Comparison of ENCODE assay signal across 18 mouse cellular contexts in genomic region chr12:105092730-105093440, GRCm38 (mm10). TPM values are rescaled to one million over a fixed set of nuclear protein-coding genes. Genes with fewer than 3 reads are reported as not detected.
DNase-seq lines count a peak whose midpoint lies in the region; ATAC-seq and TF ChIP-seq lines count a peak whose summit lies in the region.
"Had no signal": no experiment of that assay in that cellular context is flagged by ENCODE, and none has a peak within 500 bp of the region (broad histone marks: within the 10 kb centered on the region; RNA-seq: fewer than 3 reads in every experiment).

No protein-coding gene starts in this region.

- TF ChIP-seq EP300 in heart, adult 2 months (IDR thresholded peaks at IDR 0.05; ENCODE audit: insufficient read depth, low read depth, low read length) = no peak

- no peak for DNase-seq in embryonic facial prominence, embryonic 10.5 days (ENCODE audit: low spot score)
- peak; percentile 82 for DNase-seq in brain, adult 2 months (ENCODE audit: low read depth, low spot score)
- DNase-seq in forebrain, postnatal 0 days = peak; percentile 47
- DNase-seq in heart, adult 2 months = no peak
- no peak for DNase-seq in kidney, postnatal 10 days
- DNase-seq: adrenal gland, adult 2 months; B cell, adult 2 months; cerebellum, adult 11 months; thymus, postnatal 14 days had no signal

- H3K4me3 ChIP-seq in embryonic facial prominence, embryonic 12.5 days = no peak overlapping the region
- no peak overlapping the region for H3K4me3 ChIP-seq in embryonic facial prominence, embryonic 10.5 days
- H3K4me3 ChIP-seq in forebrain, postnatal 0 days (ENCODE audit: low read depth, low read length) = no peak overlapping the region
- no peak overlapping the region for H3K4me3 ChIP-seq in midbrain, embryonic 13.5 days (replicated peaks)
- H3K4me3 ChIP-seq in heart, adult 2 months = no peak overlapping the region
- H3K4me3 ChIP-seq: kidney, embryonic 15.5 days had no signal

- no peak overlapping the region for H3K9ac ChIP-seq in embryonic facial prominence, embryonic 12.5 days
- no peak overlapping the region for H3K9ac ChIP-seq in forebrain, postnatal 0 days
- no peak overlapping the region for H3K9ac ChIP-seq in midbrain, embryonic 13.5 days (replicated peaks)
- H3K9ac ChIP-seq in heart, adult 2 months (ENCODE audit: low read depth, low read length) = no peak overlapping the region
- H3K9ac ChIP-seq: kidney, embryonic 15.5 days had no signal

- TF ChIP-seq CTCF in forebrain, postnatal 0 days (IDR thresholded peaks at IDR 0.05; ENCODE audit: low read depth) = no peak
- TF ChIP-seq CTCF in heart, adult 2 months (IDR thresholded peaks at IDR 0.05) = no peak

- H3K36me3 ChIP-seq in embryonic facial prominence, embryonic 12.5 days = no peaks in the 10 kb centered on the region
- H3K36me3 ChIP-seq in embryonic facial prominence, embryonic 10.5 days (replicated peaks) = no peaks in the 10 kb centered on the region
- no peaks in the 10 kb centered on the region for H3K36me3 ChIP-seq in forebrain, postnatal 0 days (ENCODE audit: insufficient read depth)
- no peaks in the 10 kb centered on the region for H3K36me3 ChIP-seq in midbrain, embryonic 13.5 days
- no peaks in the 10 kb centered on the region for H3K36me3 ChIP-seq in heart, adult 2 months (ENCODE audit: control insufficient read depth, insufficient read depth, low read length)
- H3K36me3 ChIP-seq: kidney, embryonic 15.5 days had no signal

- WGBS in embryonic facial prominence, embryonic 12.5 days = 65% methylated on average over 9 of the region's 9 CpGs
- WGBS in embryonic facial prominence, embryonic 10.5 days = 75% methylated on average over 9 of the region's 9 CpGs
- 34% methylated on average over 9 of the region's 9 CpGs for WGBS in forebrain, postnatal 0 days
- WGBS in midbrain, embryonic 13.5 days = 59% methylated on average over 9 of the region's 9 CpGs
- 62% methylated on average over 9 of the region's 9 CpGs for WGBS in heart, adult 2 months

- H3K9me3 ChIP-seq in embryonic facial prominence, embryonic 12.5 days = no peaks in the 10 kb centered on the region
- H3K9me3 ChIP-seq in embryonic facial prominence, embryonic 10.5 days = no peaks in the 10 kb centered on the region
- no peaks in the 10 kb centered on the region for H3K9me3 ChIP-seq in forebrain, postnatal 0 days (ENCODE audit: low read length)
- H3K9me3 ChIP-seq in midbrain, embryonic 13.5 days = no peaks in the 10 kb centered on the region
- H3K9me3 ChIP-seq: kidney, embryonic 15.5 days had no signal

- no peak for ATAC-seq in embryonic facial prominence, embryonic 12.5 days (ENCODE audit: insufficient number of reproducible peaks, insufficient read depth, low FRiP score, low TSS enrichment)
- peak; percentile 69 for ATAC-seq in forebrain, postnatal 0 days
- ATAC-seq in midbrain, embryonic 13.5 days = no peak
- no peak for ATAC-seq in erythroid progenitor cell, adult 5-6 weeks (replicated peaks; ENCODE audit: low FRiP score, poor library complexity, severe bottlenecking)

- no peak for TF ChIP-seq POLR2A in heart, adult 2 months (IDR thresholded peaks at IDR 0.05; ENCODE audit: insufficient read depth, low read depth, low read length)

- no peak overlapping the region for H3K4me2 ChIP-seq in embryonic facial prominence, embryonic 12.5 days (replicated peaks)
- no peak overlapping the region for H3K4me2 ChIP-seq in forebrain, postnatal 0 days (ENCODE audit: low read depth)
- H3K4me2 ChIP-seq in midbrain, embryonic 13.5 days (replicated peaks) = no peak overlapping the region
- H3K4me2 ChIP-seq: kidney, embryonic 15.5 days; liver, embryonic 11.5 days had no signal

- peak overlapping the region; percentile 38; the same call in 1 of the 2 replicates for H3K27ac ChIP-seq in embryonic facial prominence, embryonic 12.5 days
- no peak overlapping the region for H3K27ac ChIP-seq in embryonic facial prominence, embryonic 10.5 days (replicated peaks)
- H3K27ac ChIP-seq in forebrain, postnatal 0 days (ENCODE audit: low read depth, low read length) = peak overlapping the region; percentile 64
- H3K27ac ChIP-seq in midbrain, embryonic 13.5 days = peak overlapping the region; percentile 60; the same call in 1 of the 2 replicates
- H3K27ac ChIP-seq in heart, adult 2 months = no peak overlapping the region
- H3K27ac ChIP-seq: kidney, embryonic 15.5 days had no signal

- intact Hi-C loops in heart, adult 2 months (cut with DNase I) = no loop called here

- H3K27me3 ChIP-seq in embryonic facial prominence, embryonic 12.5 days = no peaks in the 10 kb centered on the region
- no peaks in the 10 kb centered on the region for H3K27me3 ChIP-seq in embryonic facial prominence, embryonic 10.5 days (replicated peaks; ENCODE audit: low read depth, poor library complexity, severe bottlenecking)
- H3K27me3 ChIP-seq in forebrain, postnatal 0 days (ENCODE audit: insufficient read depth, low read length) = no peaks in the 10 kb centered on the region
- H3K27me3 ChIP-seq in midbrain, embryonic 13.5 days = no peaks in the 10 kb centered on the region
- no peaks in the 10 kb centered on the region for H3K27me3 ChIP-seq in heart, adult 2 months (ENCODE audit: control insufficient read depth, insufficient read depth, low read length)
- H3K27me3 ChIP-seq: kidney, embryonic 15.5 days had no signal

- peaks cover 11% of the 10 kb centered on the region for H3K4me1 ChIP-seq in embryonic facial prominence, embryonic 12.5 days
- peaks cover 24% of the 10 kb centered on the region for H3K4me1 ChIP-seq in embryonic facial prominence, embryonic 10.5 days
- H3K4me1 ChIP-seq in forebrain, postnatal 0 days (ENCODE audit: insufficient read depth) = peaks cover 17% of the 10 kb centered on the region; the same call in 1 of the 2 replicates
- peaks cover 20% of the 10 kb centered on the region for H3K4me1 ChIP-seq in midbrain, embryonic 13.5 days (replicated peaks)
- no peaks in the 10 kb centered on the region for H3K4me1 ChIP-seq in heart, adult 2 months (ENCODE audit: control insufficient read depth, insufficient read depth, low read length)

- no peaks in the 10 kb centered on the region for H3K79me2 ChIP-seq in heart, adult 2 months (replicated peaks; ENCODE audit: control insufficient read depth, insufficient read depth, low read length)

RNA-seq across cellular contexts. Expression of gene Tcl1b2, which starts 52.9 kb away (rescaled TPM):
- polyA plus RNA-seq in embryonic facial prominence, embryonic 12.5 days (2016; fragmentation: Nextera tagmentation; extraction: Ambion mirVana) = not detected in 2 replicates
- polyA plus RNA-seq in embryonic facial prominence, embryonic 10.5 days (2016; fragmentation: Nextera tagmentation; extraction: Ambion mirVana) = not detected in 2 replicates
- not detected in 2 replicates for total RNA-seq in forebrain, postnatal 0 days (2014; rRNA removed)
- polyA plus RNA-seq in forebrain, postnatal 0 days (2015; fragmentation: Nextera tagmentation; extraction: Ambion mirVana) = not detected in 2 replicates
- not detected in 2 replicates for polyA plus RNA-seq in midbrain, embryonic 13.5 days (2015; fragmentation: Nextera tagmentation; extraction: Ambion mirVana)
- total RNA-seq in erythroid progenitor cell, adult 5-6 weeks (2015; ENCODE audit: low replicate concordance) = not detected in 2 replicates
- 0.51 and 4.5 TPM in 2 replicates for total RNA-seq in erythroid progenitor cell, adult 5-6 weeks (2017; ENCODE audit: low replicate concordance)
- not detected for total RNA-seq in heart, adult 2 months (2021)
- polyA plus RNA-seq in heart, adult 2 months (2012; rRNA removed) = not detected in 2 replicates
- total RNA-seq: adrenal gland, adult 2 months; granulocyte monocyte progenitor cell, adult 5-6 weeks; heart, postnatal 25 days; left cerebral cortex, adult 18-20 months; megakaryocyte-erythroid progenitor cell, adult 5-6 weeks had no signal
- polyA plus RNA-seq: adrenal gland, adult 2 months; kidney, embryonic 15.5 days; liver, embryonic 11.5 days had no signal

Comparison
In these comparisons a context has a peak if more than half of its experiments do, and no peak if none do; other contexts are left out.
1. H3K27ac ChIP-seq: peak in embryonic facial prominence, embryonic 12.5 days (single experiment), forebrain, postnatal 0 days (single experiment) and midbrain, embryonic 13.5 days (single experiment); none in embryonic facial prominence, embryonic 10.5 days (single experiment) and heart, adult 2 months (single experiment).
2. DNase-seq: peak in brain, adult 2 months (single experiment) and forebrain, postnatal 0 days (single experiment); none in embryonic facial prominence, embryonic 10.5 days (single experiment), heart, adult 2 months (0 of 2) and kidney, postnatal 10 days (single experiment).